Mouse (Mus musculus): ENCODE measurements around the gene Astn1. TPM values are rescaled to one million over a fixed set of nuclear protein-coding genes. Genes with fewer than 3 reads are reported as not detected.

Gene Astn1
- total and polyA plus RNA-seq, 3 experiments = 0.35 to 0.42 TPM; not detected in 1

GRCm38 (mm10) chr1:158545095-158545494 lies 183.0 kb downstream of the Astn1 start:
- Histone ChIP-seq H3K27me3 (replicated peaks) (no peaks in the 10 kb centered on the region), H3K9ac (ENCODE audit: insufficient read depth, low read depth) (no peak overlapping the region), H3K4me1 (ENCODE audit: control insufficient read depth in 1 of 2, insufficient read depth in 2 of 2) (peaks cover 0 to 43% of the 10 kb centered on the region in 2 experiments; a peak in 2 of 4 replicates), H3K79me2 (replicated peaks; ENCODE audit: control insufficient read depth, extremely low read depth, insufficient read depth, poor library complexity, severe bottlenecking) (no peaks in the 10 kb centered on the region), H3K27ac (ENCODE audit: insufficient read depth, low read depth) (no peak overlapping the region), H3K36me3 (replicated peaks in 1 of 2; ENCODE audit: control insufficient read depth in 1 of 2, insufficient read depth in 1 of 2, low read length in 1 of 2) (no peaks in the 10 kb centered on the region), H3K9me3 (replicated peaks; ENCODE audit: low read length) (no peaks in the 10 kb centered on the region), H3K4me2 (ENCODE audit: insufficient read depth, low read depth, poor library complexity, severe bottlenecking) (no peak overlapping the region), H3K4me3 (replicated peaks in 1 of 3; ENCODE audit: low read depth in 2 of 3, low read length in 2 of 3, poor library complexity in 1 of 3) (no peak overlapping the region)
- dilution Hi-C loops (cut with MboI; ENCODE audit: extremely low pct_ligation_motif_present, extremely low pct_unique_long_range_greater_than_20kb, low sequenced_read_pairs) = no loop called here
- no peak for TF ChIP-seq CTCF (conservative IDR thresholded peaks at IDR 0.05 in 1 of 2, IDR thresholded peaks at IDR 0.05 in 1 of 2; ENCODE audit: low read depth in 2 of 2, low read length in 2 of 2)
- TF ChIP-seq ELF1 (IDR thresholded peaks at IDR 0.05; ENCODE audit: low read depth, low read length) = no peak
- 0 out of 2 replicates have a peak, but pooled peaks have one; percentile 12 for TF ChIP-seq BHLHE40 (IDR thresholded peaks at IDR 0.05; ENCODE audit: low read depth, low read length)
- in situ Hi-C loops (cut with MboI; ENCODE audit: low pct_ligation_motif_present, low pct_unique_long_range_greater_than_20kb, low sequenced_read_pairs) = no loop called here
- DNase-seq (ENCODE audit: extremely low read depth) = peak; percentile 31

DNA sequence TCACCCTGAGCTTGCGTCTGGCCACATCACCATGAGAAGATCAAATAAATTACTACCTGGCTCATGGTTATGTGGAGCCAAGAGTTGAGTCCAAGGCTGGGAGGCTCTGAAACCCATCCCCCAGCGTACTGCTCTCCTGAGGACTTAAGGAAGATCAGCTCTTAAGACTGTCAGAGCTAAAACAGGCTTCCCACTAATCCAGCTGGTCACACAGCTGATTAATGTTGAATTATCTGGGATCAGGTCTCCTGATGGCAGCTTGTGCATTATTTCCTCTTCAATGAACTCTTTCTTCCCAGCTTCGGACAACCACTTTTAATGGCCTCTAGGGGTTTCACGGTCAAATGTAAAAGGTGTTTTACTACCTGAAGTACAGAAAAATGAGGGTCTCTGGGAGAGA lies 184.4 kb downstream of the Astn1 start:
- no peak overlapping the region for H3K9ac ChIP-seq (ENCODE audit: insufficient read depth, low read depth)
- dilution Hi-C loops (cut with MboI; ENCODE audit: extremely low pct_ligation_motif_present, extremely low pct_unique_long_range_greater_than_20kb, low sequenced_read_pairs) = no loop called here
- in situ Hi-C loops (cut with MboI; ENCODE audit: low pct_ligation_motif_present, low pct_unique_long_range_greater_than_20kb, low sequenced_read_pairs) = no loop called here

GRCm38 (mm10) chr1:158547592-158548211 lies 185.6 kb downstream of the Astn1 start:
- TF ChIP-seq MAFK (IDR thresholded peaks at IDR 0.05; ENCODE audit: insufficient replicate concordance, low read length) (no peak), SMC3 (IDR thresholded peaks at IDR 0.05; ENCODE audit: low read depth, low read length) (no peak), MXI1 (IDR thresholded peaks at IDR 0.05; ENCODE audit: low read depth, low read length) (no peak), IRF4 (IDR thresholded peaks at IDR 0.05; ENCODE audit: low read depth, low read length) (no peak), CTCF (conservative IDR thresholded peaks at IDR 0.05 in 1 of 2, IDR thresholded peaks at IDR 0.05 in 1 of 2; ENCODE audit: low read depth in 2 of 2, low read length in 2 of 2) (no peak), NELFE (IDR thresholded peaks at IDR 0.05; ENCODE audit: low read depth, low read length) (no peak)
- in situ Hi-C loops (cut with MboI; ENCODE audit: low pct_ligation_motif_present, low pct_unique_long_range_greater_than_20kb, low sequenced_read_pairs) (no loop called here), dilution Hi-C loops (cut with MboI; ENCODE audit: extremely low pct_ligation_motif_present, extremely low pct_unique_long_range_greater_than_20kb, low sequenced_read_pairs) (no loop called here)
- Histone ChIP-seq H3K79me2 (replicated peaks; ENCODE audit: control insufficient read depth, extremely low read depth, insufficient read depth, poor library complexity, severe bottlenecking) (no peaks in the 10 kb centered on the region), H3K4me2 (ENCODE audit: insufficient read depth, low read depth, poor library complexity, severe bottlenecking) (no peak overlapping the region), H3K27me3 (replicated peaks) (no peaks in the 10 kb centered on the region), H3K9me3 (replicated peaks; ENCODE audit: low read length) (no peaks in the 10 kb centered on the region), H3K9ac (ENCODE audit: insufficient read depth, low read depth) (no peak overlapping the region), H3K27ac (ENCODE audit: insufficient read depth, low read depth) (no peak overlapping the region), H3K36me3 (replicated peaks in 1 of 2; ENCODE audit: control insufficient read depth in 1 of 2, insufficient read depth in 1 of 2, low read length in 1 of 2) (no peaks in the 10 kb centered on the region), H3K4me3 (replicated peaks in 1 of 3; ENCODE audit: low read depth in 2 of 3, low read length in 2 of 3, poor library complexity in 1 of 3) (no peak overlapping the region), H3K4me1 (ENCODE audit: control insufficient read depth in 1 of 2, insufficient read depth in 2 of 2) (peaks cover 11 to 68% of the 10 kb centered on the region in 2 experiments)
- no peak for DNase-seq (ENCODE audit: extremely low read depth)

More for the DNA sequence above, 184.4 kb downstream of the Astn1 start:
- Histone ChIP-seq H3K36me3 (replicated peaks in 1 of 2; ENCODE audit: control insufficient read depth in 1 of 2, insufficient read depth in 1 of 2, low read length in 1 of 2) (no peaks in the 10 kb centered on the region), H3K27me3 (replicated peaks) (no peaks in the 10 kb centered on the region), H3K27ac (ENCODE audit: insufficient read depth, low read depth) (no peak overlapping the region), H3K79me2 (replicated peaks; ENCODE audit: control insufficient read depth, extremely low read depth, insufficient read depth, poor library complexity, severe bottlenecking) (no peaks in the 10 kb centered on the region), H3K4me3 (replicated peaks in 1 of 3; ENCODE audit: low read depth in 2 of 3, low read length in 2 of 3, poor library complexity in 1 of 3) (no peak overlapping the region), H3K4me2 (ENCODE audit: insufficient read depth, low read depth, poor library complexity, severe bottlenecking) (no peak overlapping the region), H3K9me3 (replicated peaks; ENCODE audit: low read length) (no peaks in the 10 kb centered on the region), H3K4me1 (ENCODE audit: control insufficient read depth in 1 of 2, insufficient read depth in 2 of 2) (peaks cover 3 to 56% of the 10 kb centered on the region in 2 experiments)
- no peak for TF ChIP-seq RCOR1 (conservative IDR thresholded peaks at IDR 0.05; ENCODE audit: low read depth, low read length)
- no peak for TF ChIP-seq MAX (IDR thresholded peaks at IDR 0.05; ENCODE audit: low read length)
- no peak for TF ChIP-seq E2F4 (IDR thresholded peaks at IDR 0.05; ENCODE audit: insufficient replicate concordance, low read depth, low read length)
- TF ChIP-seq ZC3H11A (IDR thresholded peaks at IDR 0.05; ENCODE audit: low read depth, low read length) = no peak
- TF ChIP-seq JUND (conservative IDR thresholded peaks at IDR 0.05; ENCODE audit: low read depth, low read length) = no peak
- no peak for TF ChIP-seq BHLHE40 (IDR thresholded peaks at IDR 0.05; ENCODE audit: low read depth, low read length)
- TF ChIP-seq MAZ (IDR thresholded peaks at IDR 0.05; ENCODE audit: low read depth, low read length) = no peak
- TF ChIP-seq MYC (IDR thresholded peaks at IDR 0.05; ENCODE audit: low read depth, low read length) = no peak
- no peak for TF ChIP-seq POLR2AphosphoS2 (IDR thresholded peaks at IDR 0.05; ENCODE audit: low read depth, low read length)
- TF ChIP-seq NELFE (IDR thresholded peaks at IDR 0.05; ENCODE audit: low read depth, low read length) = no peak
- no peak for DNase-seq (ENCODE audit: extremely low read depth)

Data from CH12.LX (cell line).